Mouse (Mus musculus) MEL (cell line): Measurements from ENCODE around the gene Schip1. TPM values are rescaled to one million over a fixed set of nuclear protein-coding genes. Genes with fewer than 3 reads are reported as not detected.

Experiments used
- DNase-seq: peaks from one replicate; pipeline ENCODE4 v3.0.0; 2011; ENCODE audit warnings: low read depth, low spot score
- H3K27ac ChIP-seq: 2 replicates; pipeline ENCODE4 v1.5.1; 2012; ENCODE audit warnings: low read depth, mild to moderate bottlenecking, control low read depth, low read length, moderate library complexity; ENCODE audit not compliant: control insufficient read depth
- H3K27me3 ChIP-seq, 2 experiments: fragments of 150-350 bp in 1 of 2; sonication (generic) in 1 of 2; 2 replicates each; pipeline ENCODE4 v1.6.1; 2012; ENCODE audit warnings: low read length in 2 of 2, mild to moderate bottlenecking in 2 of 2, improper control_type of control experiment in 1 of 2, moderate library complexity in 1 of 2; ENCODE audit not compliant: insufficient read depth in 2 of 2, control insufficient read depth in 1 of 2
- H3K36me3 ChIP-seq, 2 experiments: 2 replicates each; pipeline ENCODE4 v1.6.1; 2012 to 2014; ENCODE audit warnings: low read length in 2 of 2, improper control_type of control experiment in 1 of 2, inconsistent platforms in 1 of 2, mild to moderate bottlenecking in 1 of 2; ENCODE audit not compliant: insufficient read depth in 2 of 2, control insufficient read depth in 1 of 2
- H3K4me1 ChIP-seq, 2 experiments: fragments of 150-350 bp in 1 of 2; sonication (generic) in 1 of 2; 2 replicates each; pipeline ENCODE4 v1.6.1; 2012; ENCODE audit warnings: low read length in 2 of 2, improper control_type of control experiment in 1 of 2, mild to moderate bottlenecking in 1 of 2; ENCODE audit not compliant: insufficient read depth in 2 of 2, control insufficient read depth in 1 of 2
- H3K4me3 ChIP-seq, 2 experiments: fragments of 150-350 bp in 1 of 2; sonication (generic) in 1 of 2; 2 replicates each; pipeline ENCODE4 v1.5.1; 2012; ENCODE audit warnings: low read depth in 2 of 2, low read length in 2 of 2, mild to moderate bottlenecking in 2 of 2, moderate library complexity in 2 of 2, control low read depth in 1 of 2, improper control_type of control experiment in 1 of 2; ENCODE audit not compliant: control insufficient read depth in 1 of 2, insufficient read depth in 1 of 2
- H3K79me2 ChIP-seq: 2 replicates; pipeline ENCODE4 v1.6.1; 2012; ENCODE audit warnings: mild to moderate bottlenecking, low read length, moderate library complexity; ENCODE audit not compliant: control insufficient read depth, poor library complexity, insufficient read depth
- H3K9ac ChIP-seq: 2 replicates; pipeline ENCODE4 v1.6.1; 2012; ENCODE audit warnings: low read depth, mild to moderate bottlenecking, control low read depth, low read length, moderate library complexity; ENCODE audit not compliant: control insufficient read depth, poor library complexity, severe bottlenecking
- H3K9me3 ChIP-seq: fragments of 150-350 bp; sonication (generic); replicated peaks from 2 replicates; pipeline ENCODE4 v1.6.1; 2012; ENCODE audit warnings: mild to moderate bottlenecking, low read length, improper control_type of control experiment, moderate library complexity; ENCODE audit not compliant: insufficient read depth
- E2F4 ChIP-seq: IDR thresholded peaks from 2 replicates; pipeline ENCODE4 v1.6.1; 2011; ENCODE audit warnings: low read depth, low read length, improper control_type of control experiment, borderline replicate concordance
- EP300 ChIP-seq, 2 experiments: IDR thresholded peaks; 2 replicates each; pipeline ENCODE4 v1.6.1; 2011; ENCODE audit warnings: improper control_type of control experiment in 2 of 2, low read length in 2 of 2, low read depth in 1 of 2, mild to moderate bottlenecking in 1 of 2
- GATA1 ChIP-seq: IDR thresholded peaks from 2 replicates; pipeline ENCODE4 v1.6.1; 2011; ENCODE audit warnings: low read depth, low read length, improper control_type of control experiment
- JUND ChIP-seq: IDR thresholded peaks from 2 replicates; pipeline ENCODE4 v1.6.1; 2011; ENCODE audit warnings: low read depth, mild to moderate bottlenecking, improper control_type of control experiment, low read length
- MAZ ChIP-seq: IDR thresholded peaks from 2 replicates; pipeline ENCODE4 v1.6.1; 2012; ENCODE audit warnings: low read depth, mild to moderate bottlenecking, inconsistent platforms, low read length, improper control_type of control experiment
- MYC ChIP-seq: IDR thresholded peaks from 2 replicates; pipeline ENCODE4 v1.6.1; 2011; ENCODE audit warnings: low read depth, mild to moderate bottlenecking, low read length, improper control_type of control experiment, moderate library complexity
- NELFE ChIP-seq: IDR thresholded peaks from 2 replicates; pipeline ENCODE4 v1.6.1; 2011; ENCODE audit warnings: low read depth, low read length, improper control_type of control experiment
- POLR2A ChIP-seq, 2 experiments: IDR thresholded peaks; 2 replicates each; pipeline ENCODE4 v1.6.1; 2011 to 2012; ENCODE audit warnings: low read length in 2 of 2, mild to moderate bottlenecking in 2 of 2, control low read depth in 1 of 2, improper control_type of control experiment in 1 of 2, low read depth in 1 of 2, moderate library complexity in 1 of 2; ENCODE audit not compliant: control insufficient read depth in 1 of 2, insufficient read depth in 1 of 2, poor library complexity in 1 of 2
- POLR2AphosphoS2 ChIP-seq: IDR thresholded peaks from 2 replicates; pipeline ENCODE4 v1.6.1; 2011; ENCODE audit warnings: low read length, improper control_type of control experiment
- POLR2AphosphoS5 ChIP-seq: IDR thresholded peaks from 2 replicates; pipeline ENCODE4 v1.6.1; 2012; ENCODE audit warnings: low read depth, borderline replicate concordance, mild to moderate bottlenecking, inconsistent platforms, low read length, moderate library complexity, mixed read lengths
- RAD21 ChIP-seq: IDR thresholded peaks from 2 replicates; pipeline ENCODE4 v1.6.1; 2011; ENCODE audit warnings: mild to moderate bottlenecking, low read depth, low read length, improper control_type of control experiment
- RCOR1 ChIP-seq: IDR thresholded peaks from 2 replicates; pipeline ENCODE4 v1.6.1; 2012; ENCODE audit warnings: low read depth, mild to moderate bottlenecking, inconsistent platforms, low read length, improper control_type of control experiment
- SIN3A ChIP-seq: IDR thresholded peaks from 2 replicates; pipeline ENCODE4 v1.6.1; 2012; ENCODE audit warnings: low read length, improper control_type of control experiment, inconsistent platforms
- TCF12 ChIP-seq: IDR thresholded peaks from 2 replicates; pipeline ENCODE4 v1.6.1; 2014; ENCODE audit warnings: low read depth, mild to moderate bottlenecking, inconsistent platforms, low read length, improper control_type of control experiment, moderate library complexity
- USF2 ChIP-seq, 2 experiments: IDR thresholded peaks; 2 replicates each; pipeline ENCODE4 v1.6.1; 2011 to 2012; ENCODE audit warnings: improper control_type of control experiment in 2 of 2, low read length in 2 of 2, borderline replicate concordance in 1 of 2, inconsistent platforms in 1 of 2, low read depth in 1 of 2, mild to moderate bottlenecking in 1 of 2; ENCODE audit not compliant: insufficient read depth in 1 of 2
- ZC3H11A ChIP-seq: IDR thresholded peaks from 2 replicates; pipeline ENCODE4 v1.6.1; 2012; ENCODE audit warnings: low read depth, mild to moderate bottlenecking, inconsistent platforms, low read length, improper control_type of control experiment
- ZKSCAN1 ChIP-seq: IDR thresholded peaks from 2 replicates; pipeline ENCODE4 v1.6.1; 2012; ENCODE audit warnings: low read depth, mild to moderate bottlenecking, inconsistent platforms, low read length, improper control_type of control experiment, moderate library complexity
- ZNF384 ChIP-seq: IDR thresholded peaks from 2 replicates; pipeline ENCODE4 v1.6.1; 2012; ENCODE audit warnings: low read depth, mild to moderate bottlenecking, inconsistent platforms, low read length, improper control_type of control experiment
- polyA plus RNA-seq, 2 experiments: library from polyadenylated mRNA; stranded (reverse) in 1 of 2; unstranded in 1 of 2; fragments of >175 nt in 1 of 2; fragments of >200 nt in 1 of 2; gene quantifications; 2 replicates each; pipeline versions ENCODE4 v1.2.1 to v1.2.4; 2012; ENCODE audit warnings: low replicate concordance in 2 of 2, low read depth in 1 of 2; ENCODE audit not compliant: insufficient read length in 2 of 2, insufficient read depth in 1 of 2, missing spikeins in 1 of 2
- total RNA-seq: library from RNA; depleted of rRNA; stranded (reverse); fragments of 300-350 nt; gene quantifications from 2 replicates; pipeline ENCODE4 v1.2.3, GENCODE M21; 2012

Gene Schip1
- total and polyA plus RNA-seq, 3 experiments: 10.1 to 12.4 TPM; not detected in 1

DNA sequence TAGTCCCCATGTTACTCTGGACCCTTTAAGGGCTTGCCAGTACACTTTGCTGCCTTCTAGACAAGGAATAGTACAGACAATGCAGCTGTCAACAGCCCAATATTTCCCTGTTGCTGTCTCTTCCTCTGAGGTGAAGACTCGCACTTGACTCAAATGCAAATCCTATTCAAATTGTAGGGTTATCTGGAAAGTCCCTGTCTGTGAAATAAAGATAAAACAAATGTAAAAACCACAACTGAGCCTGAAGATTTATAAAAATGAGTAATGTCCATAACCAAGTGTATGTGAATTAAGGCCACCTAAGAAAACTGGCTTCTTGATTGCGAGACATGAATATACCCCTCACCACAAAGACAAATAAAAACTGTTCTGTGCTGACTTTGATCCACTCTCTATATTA is 175.3 kb downstream of the Schip1 start:
- no peaks in the 10 kb centered on the region for H3K36me3 ChIP-seq
- TF ChIP-seq ZNF384 (no peak), GATA1 (no peak), TCF12 (no peak), ZKSCAN1 (no peak), MAZ (no peak), RAD21 (no peak)
- H3K4me1 ChIP-seq: no peaks in the 10 kb centered on the region
- H3K4me3 ChIP-seq: no peak overlapping the region
- no peaks in the 10 kb centered on the region for H3K79me2 ChIP-seq
- no peak overlapping the region for H3K9ac ChIP-seq
- H3K27me3 ChIP-seq: no peaks in the 10 kb centered on the region
- no peak for DNase-seq
- H3K27ac ChIP-seq: no peak overlapping the region
- no peaks in the 10 kb centered on the region for H3K9me3 ChIP-seq

DNA sequence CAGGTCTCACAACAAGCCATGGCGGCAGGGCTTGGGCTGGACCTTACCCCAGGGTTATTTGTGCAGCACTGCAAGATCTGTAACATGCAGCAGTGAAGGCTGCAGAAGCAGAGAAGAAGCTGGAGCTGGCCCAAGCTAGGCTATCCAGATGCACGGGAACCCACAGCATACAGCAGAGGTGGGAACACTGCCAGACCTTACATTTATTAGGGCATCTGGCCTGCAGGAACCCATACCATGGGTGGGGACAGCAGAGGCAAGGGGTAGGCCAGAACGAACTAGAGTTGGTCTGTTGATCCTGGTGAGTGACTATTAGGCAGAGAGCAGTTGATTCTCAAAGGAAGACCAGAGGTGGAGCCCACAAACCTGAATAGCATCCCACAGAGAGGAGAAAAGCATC is 178.6 kb downstream of the Schip1 start:
- Histone ChIP-seq H3K27ac (no peak overlapping the region), H3K4me1 (no peaks in the 10 kb centered on the region), H3K36me3 (no peaks in the 10 kb centered on the region), H3K9me3 (no peaks in the 10 kb centered on the region), H3K4me3 (no peak overlapping the region), H3K27me3 (no peaks in the 10 kb centered on the region; a peak in 1 of 4 replicates), H3K9ac (no peak overlapping the region), H3K79me2 (no peaks in the 10 kb centered on the region)
- TF ChIP-seq EP300 (IDR thresholded peaks at IDR 0.05; ENCODE audit: low read depth in 1 of 2, low read length in 2 of 2) (no peak), ZC3H11A (no peak), ZKSCAN1 (no peak), JUND (no peak), GATA1 (no peak), POLR2AphosphoS2 (no peak), RCOR1 (no peak), E2F4 (no peak), USF2 (IDR thresholded peaks at IDR 0.05; ENCODE audit: borderline replicate concordance in 1 of 2, insufficient read depth in 1 of 2, low read depth in 1 of 2, low read length in 2 of 2) (no peak), POLR2AphosphoS5 (no peak), NELFE (no peak), MAZ (no peak), SIN3A (no peak), POLR2A (IDR thresholded peaks at IDR 0.05; ENCODE audit: control insufficient read depth in 1 of 2, insufficient read depth in 1 of 2, low read depth in 1 of 2, low read length in 2 of 2, poor library complexity in 1 of 2) (no peak), MYC (no peak)
- no peak for DNase-seq
